Mouse (Mus musculus) hindbrain, embryonic 14.5 days (tissue): ENCODE measurements at regions not wholly inside any gene's neighbourhood (a gene's known extent, or its start where the extent isn't known, plus 50 kb on each side); places are given as distances from the start of the nearest gene placed in this dataset.

Experiments
- ATAC-seq: fragments of 200-750 bp; cut with Nextera tagmentation; 2 replicates; pipeline ENCODE4 v1.8.0; 2017; ENCODE audit warnings: moderate number of reproducible peaks, mild to moderate bottlenecking, moderate TSS enrichment, moderate library complexity; ENCODE audit not compliant: low FRiP score
- DNase-seq: peaks from one replicate; pipeline ENCODE4 v3.0.0-alpha.2; 2015; ENCODE audit warnings: low spot score
- H3K27ac ChIP-seq: fragments of 300-500 bp; sonication (generic); 2 replicates; pipeline ENCODE4 v1.5.1; 2014; ENCODE audit warnings: mild to moderate bottlenecking, moderate library complexity
- H3K27me3 ChIP-seq: fragments of 300-500 bp; sonication (generic); 2 replicates; pipeline ENCODE4 v1.6.1; 2014; ENCODE audit warnings: mild to moderate bottlenecking, low read length, mixed read lengths; ENCODE audit not compliant: control insufficient read depth, insufficient read depth
- H3K36me3 ChIP-seq: fragments of 300-500 bp; sonication (generic); replicated peaks from 2 replicates; pipeline ENCODE4 v1.6.1; 2014; ENCODE audit not compliant: control insufficient read depth, insufficient read depth
- H3K4me1 ChIP-seq: fragments of 300-500 bp; sonication (generic); replicated peaks from 2 replicates; pipeline ENCODE4 v1.6.1; 2014; ENCODE audit warnings: antibody characterized with exemption, low read length, mixed read lengths; ENCODE audit not compliant: control insufficient read depth, insufficient read depth
- H3K4me2 ChIP-seq: fragments of 300-500 bp; sonication (generic); replicated peaks from 2 replicates; pipeline ENCODE4 v1.6.1; 2014; ENCODE audit warnings: mild to moderate bottlenecking, moderate library complexity
- H3K4me3 ChIP-seq: fragments of 300-500 bp; sonication (generic); replicated peaks from 2 replicates; pipeline ENCODE4 v1.5.1; 2014; ENCODE audit warnings: mild to moderate bottlenecking, low read length
- H3K9ac ChIP-seq: fragments of 300-500 bp; sonication (generic); 2 replicates; pipeline ENCODE4 v1.6.1; 2014
- H3K9me3 ChIP-seq: fragments of 300-500 bp; sonication (generic); 2 replicates; pipeline ENCODE4 v1.6.1; 2016; ENCODE audit warnings: low read length; ENCODE audit not compliant: control insufficient read depth
- WGBS: fragments of 180-500 bp; shearing (Covaris S2); extraction: QIAGEN DNeasy Blood & Tissue Kit; methylation state at CpG from one replicate; pipeline ENCODE4 v1.1.7; 2014; 5-methylcytosine and 5-hydroxymethylcytosine counted together

DNA sequence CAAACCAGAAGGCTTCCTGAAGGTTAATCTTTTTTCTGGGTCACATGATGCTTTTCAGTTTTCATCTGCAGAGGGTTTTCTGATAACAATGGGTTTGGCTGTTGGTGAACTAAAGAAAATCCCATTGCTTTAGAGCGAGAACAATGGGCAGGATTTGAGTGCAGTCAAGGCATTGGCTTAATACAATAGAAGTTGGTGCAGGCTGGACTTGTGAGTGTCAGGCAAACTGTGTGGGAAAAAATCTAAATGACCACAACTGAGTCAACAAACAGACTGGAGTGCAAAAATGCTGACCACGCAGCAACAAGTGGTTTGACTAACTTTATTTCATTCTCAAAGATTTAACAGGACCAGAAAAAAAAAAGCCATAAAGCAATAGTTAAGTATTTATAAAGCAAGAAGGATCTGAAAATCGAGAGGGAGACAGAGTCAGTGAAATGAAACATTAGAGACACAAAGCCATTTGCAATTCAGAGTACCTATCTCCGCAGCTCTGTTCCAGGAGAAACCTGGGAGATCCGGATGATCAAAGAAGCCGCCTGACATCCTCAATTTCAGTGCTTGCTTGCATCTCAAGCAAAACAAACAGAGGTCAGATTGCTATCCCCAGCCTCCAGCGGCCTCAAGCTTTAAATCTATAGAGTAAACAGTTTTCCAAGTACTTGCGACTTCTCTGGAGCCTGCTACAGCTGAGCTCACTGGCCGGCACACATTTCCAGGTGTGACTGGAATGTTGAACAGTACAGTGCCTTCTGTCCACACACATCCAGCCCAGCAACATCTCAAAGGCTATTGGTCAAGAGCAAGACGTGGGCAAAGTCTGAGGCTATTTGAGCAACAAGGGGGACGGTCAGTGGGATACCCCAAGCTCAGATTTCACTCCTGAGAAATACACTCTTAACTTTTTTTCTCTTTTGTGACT is 229.5 kb upstream of the Arglu1 start:
- no peak overlapping the region for H3K27ac ChIP-seq
- ATAC-seq (no peak), DNase-seq (no peak)
- no peaks in the 10 kb centered on the region for H3K4me1 ChIP-seq
- no peaks in the 10 kb centered on the region for H3K36me3 ChIP-seq
- 11% methylated on average over 11 of the region's 11 CpGs for WGBS
- H3K9me3 ChIP-seq = peaks cover 8% of the 10 kb centered on the region
- no peak overlapping the region for H3K4me3 ChIP-seq
- no peaks in the 10 kb centered on the region for H3K27me3 ChIP-seq
- no peak overlapping the region for H3K9ac ChIP-seq
- no peak overlapping the region for H3K4me2 ChIP-seq

DNA sequence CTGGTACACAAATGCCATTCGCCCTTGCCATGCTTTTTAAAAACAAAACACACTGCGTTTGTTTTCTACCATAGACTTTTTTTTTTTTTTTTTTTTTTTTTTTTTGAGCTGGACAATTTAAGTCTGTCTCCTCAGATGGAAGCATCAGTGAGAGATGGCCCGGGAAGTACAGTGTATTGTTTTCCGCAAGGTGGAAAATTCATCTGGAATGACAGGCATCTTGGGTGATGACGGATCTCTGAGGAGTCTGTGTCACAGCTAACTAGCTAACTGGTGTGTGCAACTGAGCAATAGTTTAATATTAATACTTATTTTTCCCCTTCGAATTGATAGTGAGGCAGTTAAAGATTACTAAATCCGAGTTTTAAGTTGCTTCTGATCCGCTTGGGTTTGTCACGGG is 228.7 kb upstream of the Arglu1 start:
- Histone ChIP-seq H3K9me3 (peaks cover 16% of the 10 kb centered on the region), H3K4me3 (no peak overlapping the region), H3K27ac (no peak overlapping the region), H3K4me1 (no peaks in the 10 kb centered on the region), H3K27me3 (no peaks in the 10 kb centered on the region), H3K36me3 (no peaks in the 10 kb centered on the region), H3K4me2 (no peak overlapping the region), H3K9ac (no peak overlapping the region)
- 46% methylated on average over 9 of the region's 9 CpGs for WGBS
- DNase-seq = no peak
- no peak for ATAC-seq

DNA sequence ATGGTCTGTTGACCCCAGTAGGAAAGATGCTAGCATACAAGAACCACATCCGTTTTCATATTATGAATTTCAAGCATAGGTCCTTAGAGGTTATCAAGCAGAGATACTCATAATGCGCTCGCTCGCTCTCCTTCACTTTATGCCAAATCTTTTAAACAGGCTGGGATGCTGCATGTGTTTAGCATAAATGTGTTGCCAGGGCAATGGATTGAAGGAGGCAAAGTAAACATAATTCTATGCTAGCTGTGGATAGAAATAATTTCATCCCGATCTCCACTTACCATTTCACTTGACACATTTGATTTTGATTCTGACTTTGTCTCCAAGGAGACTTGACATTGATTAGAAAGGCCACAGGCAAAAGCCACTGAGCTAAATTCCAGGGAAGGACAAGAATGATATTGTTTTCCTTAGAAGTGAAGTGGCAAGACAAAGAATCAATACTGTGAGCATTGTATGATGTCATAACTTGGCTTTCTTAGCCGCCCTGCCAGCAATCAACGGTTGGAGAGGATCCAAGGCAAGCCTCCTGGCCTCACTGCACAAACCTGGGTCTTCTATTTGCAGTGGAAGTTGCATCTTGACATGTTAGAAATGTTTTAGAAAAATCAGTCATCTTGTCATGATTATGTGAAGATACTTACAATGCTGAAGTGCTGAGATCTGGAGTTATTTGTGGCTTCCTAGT is 217.3 kb upstream of the Arglu1 start:
- Histone ChIP-seq H3K36me3 (no peaks in the 10 kb centered on the region), H3K4me1 (peaks cover 10% of the 10 kb centered on the region; the same call in 1 of the 2 replicates), H3K27me3 (no peaks in the 10 kb centered on the region), H3K27ac (no peak overlapping the region), H3K9ac (no peak overlapping the region), H3K9me3 (no peaks in the 10 kb centered on the region), H3K4me2 (no peak overlapping the region), H3K4me3 (no peak overlapping the region)
- 51% methylated on average over 7 of the region's 7 CpGs for WGBS
- DNase-seq (peak; percentile 33), ATAC-seq (no peak)

DNA sequence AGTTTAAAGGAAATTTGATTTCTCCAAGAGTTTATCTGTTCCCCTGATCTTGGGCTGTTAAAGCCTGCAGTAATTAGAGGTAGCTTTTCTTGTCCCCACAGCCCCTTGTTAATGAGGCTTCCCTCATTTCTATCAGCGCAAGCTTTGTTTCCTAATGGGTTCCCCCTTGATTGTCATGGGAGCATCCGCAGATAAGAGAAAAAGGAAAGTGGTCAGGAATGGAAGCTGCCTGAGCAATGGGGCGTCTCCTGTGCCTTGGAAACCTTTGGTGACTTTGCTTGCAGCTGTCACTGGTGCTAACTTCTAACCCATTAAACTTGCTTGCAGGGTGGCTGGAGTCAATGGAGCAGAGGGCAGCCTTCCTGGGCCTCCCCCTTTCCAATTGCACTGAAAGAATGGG is 202.7 kb upstream of the Arglu1 start:
- no peaks in the 10 kb centered on the region for H3K27me3 ChIP-seq
- 26% methylated on average over 3 of the region's 3 CpGs for WGBS
- DNase-seq = no peak
- H3K27ac ChIP-seq = no peak overlapping the region
- no peak overlapping the region for H3K9ac ChIP-seq
- H3K4me2 ChIP-seq = no peak overlapping the region
- no peaks in the 10 kb centered on the region for H3K4me1 ChIP-seq
- H3K36me3 ChIP-seq = no peaks in the 10 kb centered on the region
- no peak overlapping the region for H3K4me3 ChIP-seq
- no peaks in the 10 kb centered on the region for H3K9me3 ChIP-seq
- no peak for ATAC-seq

DNA sequence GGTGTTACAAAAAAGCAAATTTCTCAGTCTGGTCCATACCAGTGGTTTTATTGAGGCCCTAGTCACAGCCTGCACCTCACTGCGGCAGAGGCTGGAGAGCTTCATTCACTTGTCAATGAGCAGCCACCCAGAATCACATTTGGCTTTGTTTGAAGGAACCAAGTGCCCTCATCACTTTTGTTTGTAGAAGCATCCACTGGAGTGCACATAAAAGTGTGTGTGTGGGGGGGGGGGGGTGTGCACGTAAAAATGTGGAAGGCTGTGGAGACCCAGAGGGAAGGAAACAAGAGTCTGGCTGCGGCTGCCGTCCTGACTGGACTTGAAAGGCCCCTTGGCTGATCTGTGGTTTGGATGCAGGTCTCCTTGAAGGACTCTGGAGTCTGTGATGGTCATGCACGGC is 187.0 kb upstream of the Arglu1 start:
- no peak overlapping the region for H3K4me2 ChIP-seq
- DNase-seq (no peak), ATAC-seq (no peak)
- H3K9me3 ChIP-seq = no peaks in the 10 kb centered on the region
- H3K36me3 ChIP-seq = no peaks in the 10 kb centered on the region
- WGBS = 18% methylated on average over 5 of the region's 5 CpGs
- no peak overlapping the region for H3K27ac ChIP-seq
- H3K4me1 ChIP-seq = peaks cover 11% of the 10 kb centered on the region; the same call in 1 of the 2 replicates
- H3K9ac ChIP-seq = no peak overlapping the region
- no peak overlapping the region for H3K4me3 ChIP-seq
- H3K27me3 ChIP-seq = 0 out of 2 replicates have a peak, but pooled peaks cover 7% of the 10 kb centered on the region

DNA sequence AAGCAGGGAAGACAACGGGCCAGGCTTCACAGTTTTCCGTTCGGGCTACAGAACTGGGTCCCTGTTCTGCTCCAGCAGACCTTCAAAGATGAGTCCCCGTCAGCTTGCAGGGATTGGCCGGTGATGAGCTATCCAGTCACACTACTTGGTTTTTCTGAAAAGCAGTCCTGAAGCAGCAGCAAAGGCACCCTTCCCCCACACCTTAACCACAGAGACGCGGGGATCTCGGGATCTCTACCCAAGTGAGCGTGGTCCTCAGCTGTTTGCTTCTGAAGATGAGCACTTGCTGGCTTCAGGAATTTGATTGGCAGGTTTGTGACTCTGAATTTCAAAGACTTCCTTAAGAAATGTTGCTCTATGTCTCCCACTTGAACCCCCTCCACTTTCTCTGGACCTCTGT is 186.6 kb upstream of the Arglu1 start:
- no peaks in the 10 kb centered on the region for H3K9me3 ChIP-seq
- ATAC-seq = no peak
- H3K4me2 ChIP-seq = peak overlapping the region; percentile 18; the same call in 1 of the 2 replicates
- H3K4me1 ChIP-seq = peaks cover 11% of the 10 kb centered on the region; the same call in 1 of the 2 replicates
- no peak overlapping the region for H3K4me3 ChIP-seq
- no peaks in the 10 kb centered on the region for H3K36me3 ChIP-seq
- H3K27me3 ChIP-seq = 0 out of 2 replicates have a peak, but pooled peaks cover 7% of the 10 kb centered on the region
- no peak overlapping the region for H3K27ac ChIP-seq
- DNase-seq = no peak
- no peak overlapping the region for H3K9ac ChIP-seq
- WGBS = 22% methylated on average over 9 of the region's 9 CpGs

DNA sequence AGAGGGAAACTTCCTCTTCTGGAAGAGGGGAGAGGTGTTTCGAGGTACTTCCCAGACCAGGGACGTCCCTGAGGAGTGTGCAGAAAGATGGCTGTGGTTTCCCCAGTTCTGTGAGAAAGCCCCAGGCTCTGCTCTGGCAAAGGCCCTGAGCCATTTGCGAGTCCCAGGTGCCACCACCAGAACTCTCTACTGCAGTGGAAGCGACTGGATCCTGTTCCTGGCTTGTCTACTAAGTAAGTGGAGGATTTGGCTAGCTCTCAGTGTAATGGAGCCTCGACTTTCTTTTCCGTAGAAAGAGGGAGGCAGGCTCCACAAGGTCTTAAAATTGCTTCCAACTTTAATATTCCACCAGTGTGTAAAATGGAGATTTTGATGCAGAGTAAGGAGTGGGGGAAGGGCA is 186.1 kb upstream of the Arglu1 start:
- WGBS = 74% methylated on average over 6 of the region's 6 CpGs
- Histone ChIP-seq H3K4me1 (peaks cover 11% of the 10 kb centered on the region; the same call in 1 of the 2 replicates), H3K27me3 (0 out of 2 replicates have a peak, but pooled peaks cover 7% of the 10 kb centered on the region), H3K9ac (no peak overlapping the region), H3K27ac (no peak overlapping the region), H3K4me3 (no peak overlapping the region), H3K4me2 (peak overlapping the region; percentile 18; the same call in 1 of the 2 replicates), H3K36me3 (no peaks in the 10 kb centered on the region), H3K9me3 (no peaks in the 10 kb centered on the region)
- ATAC-seq (no peak), DNase-seq (no peak)

DNA sequence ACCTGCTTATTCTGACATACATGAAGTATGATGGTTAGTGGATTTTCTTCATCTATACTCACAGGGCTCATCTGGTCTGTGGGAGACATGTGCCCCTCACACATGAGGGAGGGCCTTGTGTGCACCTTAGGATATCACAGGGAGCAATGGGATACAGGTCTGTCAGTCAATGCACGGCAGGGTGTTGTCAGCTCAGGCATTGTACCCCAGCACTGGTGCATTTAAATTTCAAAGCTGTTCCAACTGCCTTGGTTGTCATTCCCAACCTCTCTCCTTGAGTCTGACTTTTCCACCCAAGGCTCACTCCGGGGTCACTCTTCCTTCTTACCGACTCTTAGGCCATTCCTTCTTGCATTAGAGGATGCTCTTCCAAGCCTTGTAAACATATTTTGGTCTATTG is 181.6 kb upstream of the Arglu1 start:
- Histone ChIP-seq H3K27me3 (peaks cover 10% of the 10 kb centered on the region; the same call in 1 of the 2 replicates), H3K9ac (no peak overlapping the region), H3K4me3 (no peak overlapping the region), H3K9me3 (no peaks in the 10 kb centered on the region), H3K4me1 (peaks cover 10% of the 10 kb centered on the region), H3K36me3 (no peaks in the 10 kb centered on the region), H3K4me2 (no peak overlapping the region), H3K27ac (no peak overlapping the region)
- DNase-seq (no peak), ATAC-seq (no peak)
- WGBS = 15% methylated on average over 3 of the region's 3 CpGs

DNA sequence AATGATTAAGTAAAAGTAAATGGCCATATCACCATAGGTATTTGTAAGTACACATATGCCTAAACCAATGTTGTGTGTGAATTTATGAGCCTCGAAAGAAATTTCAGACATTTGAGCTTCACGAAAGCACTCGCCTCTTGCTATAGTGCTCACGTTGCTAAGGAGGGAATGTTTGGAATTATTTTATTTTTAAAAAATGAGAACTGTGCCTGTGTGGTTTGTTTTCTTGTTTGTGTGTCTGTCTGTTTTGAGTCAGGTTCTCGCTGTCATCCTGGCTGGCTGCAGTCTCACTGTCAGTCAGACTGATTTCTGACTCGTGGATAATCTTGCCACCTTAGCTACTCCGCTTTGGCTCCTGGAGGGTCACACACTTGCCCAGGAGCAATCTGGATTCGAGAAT is 180.7 kb upstream of the Arglu1 start:
- no peak overlapping the region for H3K9ac ChIP-seq
- no peak overlapping the region for H3K4me3 ChIP-seq
- H3K4me1 ChIP-seq = peaks cover 6% of the 10 kb centered on the region
- no peaks in the 10 kb centered on the region for H3K36me3 ChIP-seq
- DNase-seq (no peak), ATAC-seq (0 out of 2 replicates have a peak, but pooled peaks have one; percentile 5)
- no peak overlapping the region for H3K4me2 ChIP-seq
- 38% methylated on average over 8 of the region's 8 CpGs for whole genome bisulfite sequencing
- H3K27ac ChIP-seq = no peak overlapping the region
- no peaks in the 10 kb centered on the region for H3K9me3 ChIP-seq
- peaks cover 10% of the 10 kb centered on the region; the same call in 1 of the 2 replicates for H3K27me3 ChIP-seq
